In the genomic region with DNA sequence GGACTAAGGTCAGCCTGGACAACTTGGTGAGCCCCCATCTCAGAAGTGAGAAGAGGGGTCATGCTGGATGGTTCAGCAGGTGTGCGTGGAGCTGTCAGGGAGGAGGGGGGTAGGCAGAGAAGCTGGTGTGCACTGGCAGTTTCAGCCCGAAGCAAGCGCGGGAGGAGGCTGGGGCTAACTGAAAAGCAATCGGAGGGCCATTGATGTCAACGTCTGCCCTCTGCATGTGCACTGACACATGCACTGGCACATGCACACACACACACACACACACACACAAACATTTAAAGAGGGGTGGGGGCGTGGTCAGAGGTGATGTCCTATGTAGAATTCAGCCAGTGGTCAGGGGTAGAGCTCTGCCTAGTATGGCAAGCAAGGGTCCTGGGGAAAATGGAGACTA, we compare ENCODE assay signal across 11 mouse cellular contexts. TPM values are rescaled to one million over a fixed set of nuclear protein-coding genes. Genes with fewer than 3 reads are reported as not detected.
DNase-seq lines count a peak whose midpoint lies in the region; ATAC-seq lines count a peak whose summit lies in the region.
"Had no signal": no experiment of that assay in that cellular context is flagged by ENCODE, and none has a peak within 500 bp of the region (broad histone marks: within the 10 kb centered on the region; RNA-seq: fewer than 3 reads in every experiment).

No protein-coding gene starts in this region.

- no peaks in the 10 kb centered on the region for H3K9me3 ChIP-seq in megakaryocyte, embryonic 14.5 days
- no peaks in the 10 kb centered on the region for H3K9me3 ChIP-seq in forebrain, embryonic 15.5 days
- no peaks in the 10 kb centered on the region for H3K9me3 ChIP-seq in midbrain, embryonic 10.5 days (replicated peaks)

- peak overlapping the region; percentile 56 for H3K4me3 ChIP-seq in megakaryocyte, embryonic 14.5 days (replicated peaks)
- peak overlapping the region; percentile 69 for H3K4me3 ChIP-seq in forebrain, embryonic 15.5 days
- H3K4me3 ChIP-seq in midbrain, embryonic 10.5 days, result peak overlapping the region; percentile 65

- no peak overlapping the region; the same call in 1 of the 2 replicates for H3K9ac ChIP-seq in forebrain, embryonic 15.5 days (replicated peaks)
- H3K9ac ChIP-seq: liver, embryonic 14.5 days had no signal

- no peak for ATAC-seq in megakaryocyte, adult 5-6 weeks (ENCODE audit: poor library complexity, severe bottlenecking)
- no peak for ATAC-seq in forebrain, embryonic 15.5 days (replicated peaks)

- intact Hi-C loops in left cerebral cortex, postnatal 14 days (cut with DNase I), result no loop called here

- peaks cover 62% of the 10 kb centered on the region for H3K27me3 ChIP-seq in megakaryocyte, embryonic 14.5 days (replicated peaks)
- H3K27me3 ChIP-seq in forebrain, embryonic 15.5 days, result no peaks in the 10 kb centered on the region
- peaks cover 47% of the 10 kb centered on the region for H3K27me3 ChIP-seq in midbrain, embryonic 10.5 days (ENCODE audit: low read depth, poor library complexity, severe bottlenecking)

- peak overlapping the region; percentile 94 for H3K27ac ChIP-seq in forebrain, embryonic 15.5 days (replicated peaks)
- H3K27ac ChIP-seq in midbrain, embryonic 10.5 days (replicated peaks), result no peak overlapping the region
- H3K27ac ChIP-seq: liver, embryonic 14.5 days had no signal

- no peak for DNase-seq in midbrain, embryonic 10.5 days (ENCODE audit: low spot score)
- no peak for DNase-seq in gastrocnemius, adult 18-20 months (ENCODE audit: low spot score)
- no peak for DNase-seq in T-cell, adult 2 months (ENCODE audit: low spot score)
- DNase-seq in left cerebral cortex, postnatal 14 days (ENCODE audit: low spot score in 2 of 2), result no peak
- DNase-seq: heart, adult 18-20 months; heart, postnatal 14 days had no signal

- H3K4me2 ChIP-seq in forebrain, embryonic 15.5 days (replicated peaks), result peak overlapping the region; percentile 76

- H3K4me1 ChIP-seq in megakaryocyte, embryonic 14.5 days, result peaks cover 49% of the 10 kb centered on the region
- H3K4me1 ChIP-seq in forebrain, embryonic 15.5 days, result peaks cover 48% of the 10 kb centered on the region
- peaks cover 37% of the 10 kb centered on the region for H3K4me1 ChIP-seq in midbrain, embryonic 10.5 days

- WGBS in forebrain, embryonic 15.5 days, result 46% methylated on average over 7 of the region's 7 CpGs
- WGBS in midbrain, embryonic 10.5 days, result 54% methylated on average over 7 of the region's 7 CpGs

- H3K36me3 ChIP-seq in megakaryocyte, embryonic 14.5 days (replicated peaks; ENCODE audit: low read length), result no peaks in the 10 kb centered on the region
- no peaks in the 10 kb centered on the region for H3K36me3 ChIP-seq in forebrain, embryonic 15.5 days
- H3K36me3 ChIP-seq in midbrain, embryonic 10.5 days, result no peaks in the 10 kb centered on the region

RNA-seq across cellular contexts. Expression of gene Atcay, which starts 0.8 kb away (rescaled TPM):
- not detected in 2 replicates for polyA plus RNA-seq in megakaryocyte, embryonic 14.5 days (2012; ENCODE audit: insufficient read depth, low replicate concordance)
- total RNA-seq in megakaryocyte, adult 5-6 weeks (2015), result not detected in 2 replicates
- not detected in 2 replicates for total RNA-seq in megakaryocyte, adult 5-6 weeks (2017)
- 72.6 and 75.3 TPM in 2 replicates for polyA plus RNA-seq in forebrain, embryonic 15.5 days (2015; fragmentation: Nextera tagmentation; extraction: Ambion mirVana)
- polyA plus RNA-seq in midbrain, embryonic 10.5 days (2016; fragmentation: Nextera tagmentation; extraction: Ambion mirVana), result 8.7 and 17.1 TPM in 2 replicates
- not detected for total RNA-seq in gastrocnemius, adult 18-20 months (2021)
- 100 to 1,000 TPM; 196 to 211 TPM for total RNA-seq in left cerebral cortex, postnatal 14 days (2021)
- total RNA-seq: heart, adult 18-20 months had no signal

RNA-seq across cellular contexts. Expression of gene Zfr2, which starts 1.5 kb away (rescaled TPM):
- polyA plus RNA-seq in megakaryocyte, embryonic 14.5 days (2012; ENCODE audit: insufficient read depth, low replicate concordance), result 1.4 TPM in 1 of 2 replicates, not detected in the other
- not detected in 2 replicates for total RNA-seq in megakaryocyte, adult 5-6 weeks (2015)
- total RNA-seq in megakaryocyte, adult 5-6 weeks (2017), result 0.16 and 0.26 TPM in 2 replicates
- 19.5 and 21.2 TPM in 2 replicates for polyA plus RNA-seq in forebrain, embryonic 15.5 days (2015; fragmentation: Nextera tagmentation; extraction: Ambion mirVana)
- polyA plus RNA-seq in midbrain, embryonic 10.5 days (2016; fragmentation: Nextera tagmentation; extraction: Ambion mirVana), result 3.5 and 6.3 TPM in 2 replicates
- total RNA-seq in gastrocnemius, adult 18-20 months (2021), result 1 to 10 TPM; 1.9 to 2.7 TPM
- total RNA-seq in left cerebral cortex, postnatal 14 days (2021), result 10 to 100 TPM; 66.1 to 66.7 TPM

RNA-seq across cellular contexts. Expression of gene Matk, which starts 21.3 kb away (rescaled TPM):
- 6.2 and 21.4 TPM in 2 replicates for polyA plus RNA-seq in megakaryocyte, embryonic 14.5 days (2012; ENCODE audit: insufficient read depth, low replicate concordance)
- total RNA-seq in megakaryocyte, adult 5-6 weeks (2015), result 5.4 and 5.9 TPM in 2 replicates
- 7.5 and 8.1 TPM in 2 replicates for total RNA-seq in megakaryocyte, adult 5-6 weeks (2017)
- polyA plus RNA-seq in forebrain, embryonic 15.5 days (2015; fragmentation: Nextera tagmentation; extraction: Ambion mirVana), result 22.4 TPM in 2 replicates
- 3.7 and 4.2 TPM in 2 replicates for polyA plus RNA-seq in midbrain, embryonic 10.5 days (2016; fragmentation: Nextera tagmentation; extraction: Ambion mirVana)
- total RNA-seq in gastrocnemius, adult 18-20 months (2021), result not detected
- total RNA-seq in left cerebral cortex, postnatal 14 days (2021), result 100 to 1,000 TPM; 226 to 227 TPM

RNA-seq across cellular contexts. Expression of gene Nmrk2, which starts 29.6 kb away (rescaled TPM):
- not detected in 2 replicates for polyA plus RNA-seq in megakaryocyte, embryonic 14.5 days (2012; ENCODE audit: insufficient read depth, low replicate concordance)
- total RNA-seq in megakaryocyte, adult 5-6 weeks (2015), result not detected in 2 replicates
- not detected in 2 replicates for total RNA-seq in megakaryocyte, adult 5-6 weeks (2017)
- polyA plus RNA-seq in forebrain, embryonic 15.5 days (2015; fragmentation: Nextera tagmentation; extraction: Ambion mirVana), result 0.11 TPM in 1 of 2 replicates, not detected in the other
- not detected in 2 replicates for polyA plus RNA-seq in midbrain, embryonic 10.5 days (2016; fragmentation: Nextera tagmentation; extraction: Ambion mirVana)
- total RNA-seq in gastrocnemius, adult 18-20 months (2021), result 100 to 1,000 TPM in 1 of 2 experiments, 10 to 100 TPM in 1; 59.9 to 118 TPM
- under 1 TPM in 1 of 2 experiments, not detected in 1; 0.17 TPM for total RNA-seq in left cerebral cortex, postnatal 14 days (2021)
- total RNA-seq: adrenal gland, postnatal 14 days had no signal
- polyA plus RNA-seq: liver, embryonic 14.5 days had no signal

RNA-seq across cellular contexts. Expression of gene Mrpl54, which starts 35.3 kb away (rescaled TPM):
- 458 and 769 TPM in 2 replicates for polyA plus RNA-seq in megakaryocyte, embryonic 14.5 days (2012; ENCODE audit: insufficient read depth, low replicate concordance)
- 52.1 and 67.0 TPM in 2 replicates for total RNA-seq in megakaryocyte, adult 5-6 weeks (2015)
- total RNA-seq in megakaryocyte, adult 5-6 weeks (2017), result 97.4 and 154 TPM in 2 replicates
- 97.3 and 104 TPM in 2 replicates for polyA plus RNA-seq in forebrain, embryonic 15.5 days (2015; fragmentation: Nextera tagmentation; extraction: Ambion mirVana)
- 229 and 258 TPM in 2 replicates for polyA plus RNA-seq in midbrain, embryonic 10.5 days (2016; fragmentation: Nextera tagmentation; extraction: Ambion mirVana)
- 100 to 1,000 TPM; 106 to 116 TPM for total RNA-seq in gastrocnemius, adult 18-20 months (2021)
- 10 to 100 TPM; 39.0 to 41.4 TPM for total RNA-seq in left cerebral cortex, postnatal 14 days (2021)

Comparison
In these comparisons a context has a peak if more than half of its experiments do, and no peak if none do; other contexts are left out.
1. RNA of gene Atcay, which starts 0.8 kb away (total RNA-seq): 196 to 211 TPM in left cerebral cortex, postnatal 14 days; not detected in gastrocnemius, adult 18-20 months and not detected in megakaryocyte, adult 5-6 weeks; every median in the first group is over 100 times any median in the second.
2. RNA of gene Zfr2, which starts 1.5 kb away (total RNA-seq): 66.1 to 66.7 TPM in left cerebral cortex, postnatal 14 days; 1.9 to 2.7 TPM in gastrocnemius, adult 18-20 months and 0.16 to 0.26 TPM in megakaryocyte, adult 5-6 weeks; every median in the first group is over 10 times any median in the second.
3. RNA of gene Matk, which starts 21.3 kb away (total RNA-seq): 226 to 227 TPM in left cerebral cortex, postnatal 14 days; 5.4 to 8.1 TPM in megakaryocyte, adult 5-6 weeks and not detected in gastrocnemius, adult 18-20 months; every median in the first group is over 10 times any median in the second.
4. Peak in every context shown above with its lines, with median percentiles within 50 percentile points of each other: H3K4me3 ChIP-seq.